Mouse (Mus musculus) ES-E14 (cell line): Measurements from ENCODE around the gene Smyd3. TPM values are rescaled to one million over a fixed set of nuclear protein-coding genes. Genes with fewer than 3 reads are reported as not detected.

Source experiments
- DNase-seq: peaks from one replicate; pipeline ENCODE4 v3.0.0-alpha.2; 2013; ENCODE audit warnings: low read depth, low spot score
- H3K27ac ChIP-seq: 2 replicates; pipeline ENCODE4 v1.5.1; 2012; ENCODE audit warnings: low read depth, mild to moderate bottlenecking, low read length, moderate library complexity, mixed read lengths; ENCODE audit not compliant: poor library complexity, insufficient read depth, severe bottlenecking
- H3K36me3 ChIP-seq: 2 replicates; pipeline ENCODE4 v1.6.1; 2012; ENCODE audit warnings: mild to moderate bottlenecking, low read length, moderate library complexity, mixed read lengths; ENCODE audit not compliant: control insufficient read depth, poor library complexity, insufficient read depth, severe bottlenecking
- H3K4me1 ChIP-seq, 2 experiments: fragments of 150-350 bp in 1 of 2; sonication (generic) in 1 of 2; 2 replicates each; pipeline ENCODE4 v1.6.1; 2012; ENCODE audit warnings: low read length in 2 of 2, mild to moderate bottlenecking in 1 of 2, mixed read lengths in 1 of 2; ENCODE audit not compliant: control insufficient read depth in 2 of 2, insufficient read depth in 2 of 2, poor library complexity in 1 of 2
- H3K4me3 ChIP-seq, 2 experiments: fragments of 150-350 bp in 1 of 2; sonication (generic) in 1 of 2; 2 replicates each; pipeline ENCODE4 v1.5.1; 2012; ENCODE audit warnings: low read length in 2 of 2, low read depth in 1 of 2, mild to moderate bottlenecking in 1 of 2, mixed read lengths in 1 of 2; ENCODE audit not compliant: insufficient read depth in 1 of 2, poor library complexity in 1 of 2, severe bottlenecking in 1 of 2
- H3K9ac ChIP-seq: 2 replicates; pipeline ENCODE4 v1.6.1; 2012; ENCODE audit warnings: low read depth, mild to moderate bottlenecking, low read length, mixed read lengths; ENCODE audit not compliant: poor library complexity, insufficient read depth, severe bottlenecking
- H3K9me3 ChIP-seq: fragments of 150-350 bp; sonication (generic); 2 replicates; pipeline ENCODE4 v1.6.1; 2012; ENCODE audit warnings: low read depth, mild to moderate bottlenecking, low read length; ENCODE audit not compliant: control insufficient read depth, insufficient read depth
- CHD2 ChIP-seq: IDR thresholded peaks from 2 replicates; pipeline ENCODE4 v1.6.1; 2014; ENCODE audit warnings: mild to moderate bottlenecking, low read depth, low read length, inconsistent platforms
- HCFC1 ChIP-seq: IDR thresholded peaks from 2 replicates; pipeline ENCODE4 v1.6.1; 2012; ENCODE audit warnings: low read length, inconsistent platforms, borderline replicate concordance; ENCODE audit not compliant: insufficient read depth
- MAFK ChIP-seq: IDR thresholded peaks from 2 replicates; pipeline ENCODE4 v1.6.1; 2014; ENCODE audit warnings: mild to moderate bottlenecking, low read depth, low read length, inconsistent platforms; ENCODE audit not compliant: insufficient read depth
- ZC3H11A ChIP-seq: IDR thresholded peaks from 2 replicates; pipeline ENCODE4 v1.6.1; 2012; ENCODE audit warnings: low read depth, mild to moderate bottlenecking, inconsistent platforms, low read length, borderline replicate concordance
- ZNF384 ChIP-seq: IDR thresholded peaks from 2 replicates; pipeline ENCODE4 v1.6.1; 2012; ENCODE audit warnings: low read depth, low read length, inconsistent platforms
- in situ Hi-C, 2 experiments: fragments of 600-800 bp; cut with MboI; formaldehyde crosslinking; loops; one replicate each; pipeline ENCODE4 v1.15.1; 2025; ENCODE audit warnings: low sequenced_read_pairs in 2 of 2, inconsistent platforms in 1 of 2; ENCODE audit not compliant: unreplicated experiment in 2 of 2
- total RNA-seq: library from RNA; depleted of rRNA; stranded (reverse); fragments of 300-350 nt; gene quantifications from 2 replicates; pipeline ENCODE4 v1.2.3, GENCODE M21; 2012

Smyd3 gene
- total RNA-seq, 1 experiment: 18.3 TPM

GRCm38 (mm10) chr1:179502565-179502964 lies 15.3 kb downstream of the Smyd3 start:
- Histone ChIP-seq H3K9me3 (no peaks in the 10 kb centered on the region), H3K27ac (no peak overlapping the region), H3K9ac (no peak overlapping the region), H3K4me1 (no peaks in the 10 kb centered on the region; a peak in 1 of 4 replicates), H3K36me3 (peaks cover 3% of the 10 kb centered on the region; the same call in 1 of the 2 replicates), H3K4me3 (no peak overlapping the region)
- no peak for DNase-seq
- TF ChIP-seq ZNF384: no peak
- TF ChIP-seq ZC3H11A: 0 out of 2 replicates have a peak, but pooled peaks have one; percentile 5
- no peak for TF ChIP-seq CHD2
- no peak for TF ChIP-seq HCFC1
- in situ Hi-C loops: no loop called here

DNA sequence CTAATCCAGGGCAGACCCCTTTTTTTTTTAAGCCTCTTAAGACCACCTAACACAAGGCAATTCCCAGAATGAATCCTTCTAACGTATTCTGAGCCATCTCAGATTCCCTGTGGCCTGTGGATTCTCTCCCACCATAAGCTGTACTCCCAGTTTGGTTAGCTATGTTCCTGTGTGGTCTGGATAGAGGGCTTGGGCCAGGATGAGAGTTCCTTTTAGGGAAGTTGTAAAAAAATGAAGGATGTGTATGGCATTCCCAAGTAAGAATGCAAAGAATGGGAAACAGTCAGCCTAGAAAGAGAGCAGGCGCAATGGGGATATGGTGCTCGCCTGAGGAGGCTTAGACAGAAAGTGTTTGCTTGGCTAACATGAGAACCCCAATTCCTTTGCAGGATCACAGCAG lies 18.6 kb downstream of the Smyd3 start:
- in situ Hi-C loops: no loop called here
- Histone ChIP-seq H3K9me3 (no peaks in the 10 kb centered on the region), H3K27ac (no peak overlapping the region), H3K36me3 (peaks cover 3% of the 10 kb centered on the region; the same call in 1 of the 2 replicates), H3K4me1 (no peaks in the 10 kb centered on the region; a peak in 1 of 4 replicates), H3K4me3 (no peak overlapping the region), H3K9ac (no peak overlapping the region)
- DNase-seq: no peak
- TF ChIP-seq ZNF384: no peak
- no peak for TF ChIP-seq MAFK
- no peak for TF ChIP-seq HCFC1
- TF ChIP-seq CHD2: no peak
- no peak for TF ChIP-seq ZC3H11A

DNA sequence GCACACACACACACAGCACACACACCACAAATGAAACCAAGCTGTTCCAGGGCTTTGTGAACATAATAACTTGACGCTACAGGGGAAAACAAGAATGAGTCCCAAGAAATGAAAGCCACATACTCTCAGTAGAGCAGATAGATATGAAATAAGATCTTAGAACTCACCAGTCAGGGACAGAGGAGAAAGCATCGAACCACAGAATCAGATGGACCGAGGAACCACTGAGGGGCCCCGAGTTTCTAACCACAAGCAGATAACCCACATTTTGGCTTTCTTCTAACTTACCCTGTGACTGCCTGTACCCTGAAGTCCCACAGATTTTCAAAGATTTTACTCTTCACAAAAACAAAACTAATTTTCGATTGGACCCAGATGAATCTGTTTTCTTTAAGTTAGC lies 24.9 kb downstream of the Smyd3 start:
- Histone ChIP-seq H3K4me1 (peaks cover 0 to 2% of the 10 kb centered on the region in 2 experiments; a peak in 1 of 4 replicates), H3K9ac (no peak overlapping the region), H3K27ac (no peak overlapping the region), H3K4me3 (no peak overlapping the region), H3K36me3 (no peaks in the 10 kb centered on the region), H3K9me3 (no peaks in the 10 kb centered on the region)
- DNase-seq: no peak
- in situ Hi-C loops: no loop called here
- TF ChIP-seq MAFK: no peak

DNA sequence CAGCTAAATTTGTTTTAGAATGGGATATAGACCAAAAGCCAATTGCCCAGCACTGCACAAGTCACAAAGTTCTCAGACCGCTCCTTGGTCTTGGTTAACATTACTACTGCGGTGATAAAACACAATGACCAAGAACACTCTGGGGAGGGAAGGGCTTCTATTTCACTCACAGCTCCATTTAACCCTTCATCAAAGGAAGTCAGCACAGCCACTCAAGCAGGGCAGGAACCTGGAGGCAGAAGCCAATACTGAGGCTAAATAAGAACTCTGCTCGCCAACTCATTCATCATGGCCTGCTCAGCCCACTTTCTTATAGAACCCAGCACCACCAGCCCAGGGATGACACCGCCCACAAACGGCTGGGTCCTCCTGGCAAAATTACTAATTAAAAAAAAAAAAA lies 29.3 kb downstream of the Smyd3 start:
- H3K9ac ChIP-seq: no peak overlapping the region

GRCm38 (mm10) chr1:179487990-179488389 lies 29.9 kb downstream of the Smyd3 start:
- in situ Hi-C loops: no loop called here
- no peak overlapping the region for H3K27ac ChIP-seq
- no peak for DNase-seq
- no peaks in the 10 kb centered on the region for H3K36me3 ChIP-seq
- no peak overlapping the region for H3K4me3 ChIP-seq
- H3K9me3 ChIP-seq: no peaks in the 10 kb centered on the region
- no peak overlapping the region for H3K9ac ChIP-seq
- TF ChIP-seq ZNF384 (no peak), HCFC1 (no peak), CHD2 (no peak), MAFK (no peak), ZC3H11A (no peak)
- peaks cover 17 to 19% of the 10 kb centered on the region in 2 experiments for H3K4me1 ChIP-seq

More for the DNA sequence above, 29.3 kb downstream of the Smyd3 start:
- H3K4me3 ChIP-seq: no peak overlapping the region
- TF ChIP-seq ZNF384: no peak
- no peak for TF ChIP-seq MAFK
- TF ChIP-seq ZC3H11A: no peak
- no peak for TF ChIP-seq HCFC1
- TF ChIP-seq CHD2: no peak
- no peaks in the 10 kb centered on the region for H3K9me3 ChIP-seq
- H3K27ac ChIP-seq: no peak overlapping the region
- peaks cover 17 to 19% of the 10 kb centered on the region in 2 experiments for H3K4me1 ChIP-seq
- in situ Hi-C loops: no loop called here
- no peaks in the 10 kb centered on the region for H3K36me3 ChIP-seq
- DNase-seq: no peak
